Mouse (Mus musculus): ENCODE data around the gene Mboat2. TPM values are rescaled to one million over a fixed set of nuclear protein-coding genes. Genes with fewer than 3 reads are reported as not detected.

Gene Mboat2
- 49.9 and 51.8 TPM in 2 replicates for polyA plus RNA-seq (2015; fragmentation: Nextera tagmentation; extraction: Ambion mirVana)

DNA sequence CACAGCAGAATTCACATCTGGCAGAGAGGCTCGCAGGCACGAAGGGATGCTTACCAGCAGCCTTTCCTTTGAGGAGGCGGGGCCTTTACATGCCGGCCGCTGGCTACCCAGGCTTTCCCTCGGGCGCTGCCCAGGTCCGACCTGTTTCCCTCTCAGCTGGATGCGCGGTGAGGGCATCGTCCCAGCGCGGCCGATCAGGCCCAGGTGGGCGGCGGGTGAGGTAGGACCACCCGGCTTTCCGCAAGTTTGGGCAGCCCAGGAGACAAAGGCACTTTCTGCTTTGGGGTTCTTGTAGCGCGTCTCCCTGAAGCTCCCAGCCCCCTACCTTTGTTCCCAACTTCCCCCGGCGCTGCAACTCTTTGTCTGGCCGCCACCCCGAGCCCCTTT, at the start of gene Mboat2:
Mboat2 (plus strand) TSS at position 114 of the 387 bp plus-strand sequence.
- Histone ChIP-seq H3K27ac (peak within 1 kb of the TSS; percentile 96), H3K4me1 (peaks cover 32% of the 10 kb centered on the region), H3K9me3 (no peaks in the 10 kb centered on the region), H3K27me3 (no peaks in the 10 kb centered on the region), H3K9ac (peak within 1 kb of the TSS; percentile 98), H3K36me3 (no peaks in the 10 kb centered on the region), H3K4me3 (peak within 1 kb of the TSS; percentile 90), H3K4me2 (peak within 1 kb of the TSS; percentile 80)
- peak; percentile 23 for ATAC-seq (ENCODE audit: insufficient number of reproducible peaks, insufficient read depth, low FRiP score, low TSS enrichment, low read depth)
- WGBS, result under 1% methylated on average over 24 of the region's 24 CpGs

- Histone ChIP-seq H3K4me2 (no peak overlapping the region), H3K4me3 (no peak overlapping the region), H3K27ac (no peak overlapping the region), H3K9me3 (no peaks in the 10 kb centered on the region), H3K4me1 (peaks cover 8% of the 10 kb centered on the region; the same call in 1 of the 2 replicates), H3K27me3 (no peaks in the 10 kb centered on the region), H3K9ac (no peak overlapping the region), H3K36me3 (no peaks in the 10 kb centered on the region)
- no peak for ATAC-seq (ENCODE audit: insufficient number of reproducible peaks, insufficient read depth, low FRiP score, low TSS enrichment, low read depth)
- WGBS, result 42% methylated on average over 4 of the region's 4 CpGs
Measured at GRCm38 (mm10) chr12:24783735-24784134, 46.9 kb upstream of the Mboat2 start.

DNA sequence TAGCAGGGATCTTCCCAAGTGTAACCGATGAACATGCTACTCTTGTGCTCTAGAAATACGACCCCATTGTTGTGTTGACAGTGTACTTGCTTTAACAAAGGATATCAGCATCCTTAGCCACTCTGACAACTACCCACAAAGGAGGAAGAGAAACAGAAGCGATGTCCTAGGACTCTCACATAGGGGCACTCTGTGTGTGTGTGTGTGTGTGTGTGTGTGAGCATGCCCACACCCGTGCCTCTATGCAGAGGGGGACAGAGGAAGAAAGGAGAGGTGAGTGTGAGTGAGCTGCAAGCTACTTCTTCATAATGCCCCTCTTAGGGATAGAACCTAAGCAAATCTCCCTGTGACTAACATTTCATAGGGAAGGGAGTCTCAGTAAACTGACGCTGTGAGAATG, 44.8 kb upstream of the Mboat2 start:
- Histone ChIP-seq H3K27me3 (no peaks in the 10 kb centered on the region), H3K9ac (no peak overlapping the region), H3K27ac (no peak overlapping the region), H3K4me3 (no peak overlapping the region), H3K4me2 (no peak overlapping the region), H3K4me1 (no peaks in the 10 kb centered on the region), H3K9me3 (no peaks in the 10 kb centered on the region), H3K36me3 (no peaks in the 10 kb centered on the region)
- no peak for ATAC-seq (ENCODE audit: insufficient number of reproducible peaks, insufficient read depth, low FRiP score, low TSS enrichment, low read depth)
- 69% methylated on average over 5 of the region's 5 CpGs for WGBS

- Histone ChIP-seq H3K4me2 (no peak overlapping the region), H3K9me3 (no peaks in the 10 kb centered on the region), H3K9ac (no peak overlapping the region), H3K27me3 (no peaks in the 10 kb centered on the region), H3K27ac (no peak overlapping the region), H3K36me3 (no peaks in the 10 kb centered on the region), H3K4me3 (no peak overlapping the region), H3K4me1 (no peaks in the 10 kb centered on the region)
- ATAC-seq (ENCODE audit: insufficient number of reproducible peaks, insufficient read depth, low FRiP score, low TSS enrichment, low read depth), result no peak
- 22% methylated on average over 4 of the region's 4 CpGs for WGBS
Measured at GRCm38 (mm10) chr12:24786316-24786715, 44.4 kb upstream of the Mboat2 start.

GRCm38 (mm10) chr12:24789659-24790058, 41.0 kb upstream of the Mboat2 start:
- ATAC-seq (ENCODE audit: insufficient number of reproducible peaks, insufficient read depth, low FRiP score, low TSS enrichment, low read depth), result no peak
- WGBS, result 83% methylated on average over 1 of the region's 1 CpGs
- H3K4me2 ChIP-seq, result no peak overlapping the region

GRCm38 (mm10) chr12:24811230-24811629, 19.4 kb upstream of the Mboat2 start:
- H3K9me3 ChIP-seq, result no peaks in the 10 kb centered on the region

More at GRCm38 (mm10) chr12:24789659-24790058, 41.0 kb upstream of the Mboat2 start:
- no peaks in the 10 kb centered on the region for H3K9me3 ChIP-seq
- no peak overlapping the region for H3K4me3 ChIP-seq
- no peaks in the 10 kb centered on the region for H3K36me3 ChIP-seq
- H3K9ac ChIP-seq, result no peak overlapping the region
- H3K4me1 ChIP-seq, result no peaks in the 10 kb centered on the region
- no peaks in the 10 kb centered on the region for H3K27me3 ChIP-seq
- no peak overlapping the region for H3K27ac ChIP-seq

GRCm38 (mm10) chr12:24811906-24812305, 18.8 kb upstream of the Mboat2 start:
- ATAC-seq (ENCODE audit: insufficient number of reproducible peaks, insufficient read depth, low FRiP score, low TSS enrichment, low read depth), result no peak
- no peaks in the 10 kb centered on the region for H3K36me3 ChIP-seq
- H3K27ac ChIP-seq, result no peak overlapping the region
- H3K4me1 ChIP-seq, result no peaks in the 10 kb centered on the region
- no peak overlapping the region for H3K4me2 ChIP-seq
- no peak overlapping the region for H3K9ac ChIP-seq
- H3K4me3 ChIP-seq, result no peak overlapping the region
- no peaks in the 10 kb centered on the region for H3K27me3 ChIP-seq
- no peaks in the 10 kb centered on the region for H3K9me3 ChIP-seq
- WGBS, result 77% methylated on average over 4 of the region's 4 CpGs

More at GRCm38 (mm10) chr12:24811230-24811629, 19.4 kb upstream of the Mboat2 start:
- no peak for ATAC-seq (ENCODE audit: insufficient number of reproducible peaks, insufficient read depth, low FRiP score, low TSS enrichment, low read depth)
- Histone ChIP-seq H3K9ac (no peak overlapping the region), H3K36me3 (no peaks in the 10 kb centered on the region), H3K27ac (no peak overlapping the region), H3K4me1 (no peaks in the 10 kb centered on the region), H3K4me2 (no peak overlapping the region), H3K27me3 (no peaks in the 10 kb centered on the region), H3K4me3 (no peak overlapping the region)
- 44% methylated on average over 1 of the region's 1 CpGs for WGBS

GRCm38 (mm10) chr12:24822831-24823230, 7.8 kb upstream of the Mboat2 start:
- Histone ChIP-seq H3K4me1 (peaks cover 14% of the 10 kb centered on the region), H3K9me3 (no peaks in the 10 kb centered on the region), H3K9ac (no peak overlapping the region), H3K27me3 (no peaks in the 10 kb centered on the region), H3K36me3 (no peaks in the 10 kb centered on the region), H3K4me3 (no peak overlapping the region), H3K4me2 (no peak overlapping the region), H3K27ac (no peak overlapping the region)
- 76% methylated on average over 2 of the region's 2 CpGs for WGBS
- no peak for ATAC-seq (ENCODE audit: insufficient number of reproducible peaks, insufficient read depth, low FRiP score, low TSS enrichment, low read depth)

DNA sequence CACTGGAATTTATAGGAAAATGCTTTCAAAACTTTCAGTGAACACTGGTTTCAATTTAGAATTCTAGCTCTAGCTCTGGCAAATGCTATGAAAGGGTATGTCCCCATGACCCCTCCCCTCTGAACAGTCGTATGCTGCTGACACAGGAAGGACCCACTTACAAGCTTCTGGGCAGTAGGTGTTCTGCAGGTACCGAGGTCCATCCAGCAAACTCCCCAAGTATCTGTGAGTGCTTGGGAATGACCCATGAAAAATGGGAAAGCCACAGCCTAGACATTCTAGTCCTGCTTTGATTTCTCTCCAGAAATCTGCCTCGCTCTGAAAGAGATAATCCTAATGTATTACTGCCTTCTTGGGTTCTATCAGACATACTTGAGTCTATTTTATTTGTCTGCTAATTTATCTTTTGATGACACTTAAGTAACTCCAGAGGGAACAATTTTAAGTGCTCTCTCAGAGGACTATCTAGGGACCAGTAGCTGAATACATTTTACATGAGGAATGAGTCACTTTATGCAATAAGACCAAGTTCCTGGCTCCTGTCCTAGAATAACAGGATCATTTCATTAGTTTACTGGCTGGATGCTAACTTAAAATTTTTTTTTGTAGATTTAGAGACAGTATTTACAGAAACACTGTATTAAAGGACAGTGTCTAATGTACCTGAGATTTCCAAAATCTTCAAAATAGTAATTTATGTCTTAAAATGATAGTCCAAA, 6.9 kb upstream of the Mboat2 start:
- no peak overlapping the region for H3K4me2 ChIP-seq
- no peaks in the 10 kb centered on the region for H3K9me3 ChIP-seq
- WGBS, result 58% methylated on average over 3 of the region's 3 CpGs
- H3K36me3 ChIP-seq, result no peaks in the 10 kb centered on the region
- H3K27ac ChIP-seq, result no peak overlapping the region
- no peak overlapping the region for H3K9ac ChIP-seq
- H3K4me3 ChIP-seq, result no peak overlapping the region
- peaks cover 16% of the 10 kb centered on the region for H3K4me1 ChIP-seq
- ATAC-seq (ENCODE audit: insufficient number of reproducible peaks, insufficient read depth, low FRiP score, low TSS enrichment, low read depth), result no peak
- H3K27me3 ChIP-seq, result no peaks in the 10 kb centered on the region

- H3K27me3 ChIP-seq, result no peaks in the 10 kb centered on the region
- ATAC-seq (ENCODE audit: insufficient number of reproducible peaks, insufficient read depth, low FRiP score, low TSS enrichment, low read depth), result no peak
- H3K27ac ChIP-seq, result peak overlapping the region; percentile 96; the same call in 1 of the 2 replicates
- peaks cover 32% of the 10 kb centered on the region for H3K4me1 ChIP-seq
- peak overlapping the region; percentile 80 for H3K4me2 ChIP-seq
- H3K9ac ChIP-seq, result peak overlapping the region; percentile 98
- H3K9me3 ChIP-seq, result no peaks in the 10 kb centered on the region
- 34% methylated on average over 1 of the region's 1 CpGs for WGBS
- peak overlapping the region; percentile 90 for H3K4me3 ChIP-seq
- H3K36me3 ChIP-seq, result no peaks in the 10 kb centered on the region
Measured at GRCm38 (mm10) chr12:24830086-24830485, 593 bp upstream of the Mboat2 start.

DNA sequence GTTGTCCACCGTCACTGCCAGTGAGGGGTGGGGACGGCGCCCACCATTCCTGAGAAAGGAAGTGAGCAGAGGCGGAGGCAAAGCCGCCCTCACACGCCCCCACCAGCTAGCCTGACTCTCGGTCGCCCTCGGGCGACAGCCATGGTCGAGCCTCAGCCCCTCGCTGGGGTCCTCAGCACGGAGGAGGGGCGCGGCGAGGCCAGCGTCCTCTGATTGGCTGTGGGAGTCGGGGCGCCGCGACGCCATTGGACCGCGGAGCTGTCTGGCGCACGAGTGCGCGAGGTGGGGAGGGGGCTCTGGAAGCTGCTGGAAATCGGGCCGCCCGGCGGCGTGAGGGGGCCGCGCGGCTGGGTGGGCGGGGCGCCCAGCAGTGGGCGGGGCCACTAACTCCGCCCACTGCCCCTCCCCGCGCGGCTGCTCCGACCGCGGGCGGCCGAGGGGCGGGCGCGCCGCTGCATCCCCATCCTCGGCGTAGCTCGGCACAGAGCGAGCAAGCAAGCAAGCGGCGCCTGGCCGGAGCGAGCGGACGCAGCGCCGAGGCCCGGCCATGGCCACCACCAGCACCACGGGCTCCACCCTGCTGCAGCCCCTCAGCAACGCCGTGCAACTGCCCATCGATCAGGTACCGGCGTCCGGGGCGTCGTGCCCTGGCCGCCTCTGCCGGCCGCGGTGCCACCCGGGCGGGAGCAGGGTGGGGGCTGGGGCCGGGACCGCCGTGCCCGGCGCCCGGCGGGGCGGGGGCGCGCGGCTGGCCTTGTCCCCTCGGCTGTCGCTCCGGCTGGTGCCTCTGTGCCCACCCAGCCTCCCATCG, 679 bp downstream of the Mboat2 start:
- Histone ChIP-seq H3K4me3 (peak overlapping the region; percentile 90), H3K4me2 (peak overlapping the region; percentile 80), H3K27me3 (no peaks in the 10 kb centered on the region), H3K9ac (peak overlapping the region; percentile 98), H3K27ac (peak overlapping the region; percentile 96), H3K36me3 (no peaks in the 10 kb centered on the region), H3K9me3 (no peaks in the 10 kb centered on the region), H3K4me1 (peaks cover 32% of the 10 kb centered on the region)
- ATAC-seq (ENCODE audit: insufficient number of reproducible peaks, insufficient read depth, low FRiP score, low TSS enrichment, low read depth), result peak; percentile 100
- under 1% methylated on average over 95 of the region's 95 CpGs for WGBS
